Mouse (Mus musculus): ENCODE measurements around the gene Gm17067. TPM values are rescaled to one million over a fixed set of nuclear protein-coding genes. Genes with fewer than 3 reads are reported as not detected.

The Gm17067 gene
- polyA plus RNA-seq, 1 experiment from 2014 or later = not detected

Other genes with a start within 250 kb of the Gm17067 start
- gene Zfp141, start 221.3 kb downstream of the Gm17067 start, polyA plus RNA-seq (2015; fragmentation: Nextera tagmentation; extraction: Ambion mirVana) = 2.9 and 3.4 TPM in 2 replicates
- gene Gm21028, start 148.4 kb downstream of the Gm17067 start, polyA plus RNA-seq (2015; fragmentation: Nextera tagmentation; extraction: Ambion mirVana) = not detected in 2 replicates
- gene Zfp977, start 134.5 kb downstream of the Gm17067 start, polyA plus RNA-seq (2015; fragmentation: Nextera tagmentation; extraction: Ambion mirVana) = 0.74 and 0.87 TPM in 2 replicates
- 2.0 and 2.1 TPM in 2 replicates for gene Zfp976, start 84.4 kb downstream of the Gm17067 start, polyA plus RNA-seq (2015; fragmentation: Nextera tagmentation; extraction: Ambion mirVana)
- gene Zfp975, start 34.3 kb downstream of the Gm17067 start, polyA plus RNA-seq (2015; fragmentation: Nextera tagmentation; extraction: Ambion mirVana) = 4.7 and 4.9 TPM in 2 replicates
- not detected in 2 replicates for gene Vmn2r62, start 66.5 kb upstream of the Gm17067 start, polyA plus RNA-seq (2015; fragmentation: Nextera tagmentation; extraction: Ambion mirVana)
- gene Gm2381, start 140.2 kb upstream of the Gm17067 start, polyA plus RNA-seq (2015; fragmentation: Nextera tagmentation; extraction: Ambion mirVana) = not detected in 2 replicates
- gene Vmn2r63, start 206.8 kb upstream of the Gm17067 start, polyA plus RNA-seq (2015; fragmentation: Nextera tagmentation; extraction: Ambion mirVana) = not detected in 2 replicates

Data from lung, postnatal 0 days (tissue).